Mouse (Mus musculus): ENCODE data around the gene Tbxas1. TPM values are rescaled to one million over a fixed set of nuclear protein-coding genes. Genes with fewer than 3 reads are reported as not detected.

The Tbxas1 gene
- total RNA-seq, 1 experiment from 2014 or later: 22.3 TPM

DNA sequence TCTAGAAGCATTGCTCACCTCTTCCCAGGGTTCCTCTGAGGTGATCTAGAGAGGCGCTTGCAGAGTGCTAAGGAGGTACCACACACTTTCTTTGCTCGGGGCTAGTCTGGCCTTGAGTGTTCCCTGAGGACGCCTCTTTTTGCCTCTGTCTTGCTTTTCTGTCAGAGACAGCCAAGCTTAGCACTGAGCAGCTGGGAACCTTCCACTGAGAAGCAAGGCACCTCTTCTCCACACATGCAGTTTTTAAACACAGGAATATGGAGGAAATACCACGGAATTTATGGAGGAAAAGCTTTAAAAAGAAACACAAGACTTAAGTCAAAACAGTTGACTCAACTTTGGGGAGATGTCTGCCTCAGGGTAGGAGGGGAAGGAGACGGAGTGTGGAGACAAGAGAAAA is 40.6 kb downstream of the Tbxas1 start:
- no peak for ATAC-seq (ENCODE audit: extremely low read depth, insufficient number of reproducible peaks, low FRiP score, poor library complexity, severe bottlenecking)

DNA sequence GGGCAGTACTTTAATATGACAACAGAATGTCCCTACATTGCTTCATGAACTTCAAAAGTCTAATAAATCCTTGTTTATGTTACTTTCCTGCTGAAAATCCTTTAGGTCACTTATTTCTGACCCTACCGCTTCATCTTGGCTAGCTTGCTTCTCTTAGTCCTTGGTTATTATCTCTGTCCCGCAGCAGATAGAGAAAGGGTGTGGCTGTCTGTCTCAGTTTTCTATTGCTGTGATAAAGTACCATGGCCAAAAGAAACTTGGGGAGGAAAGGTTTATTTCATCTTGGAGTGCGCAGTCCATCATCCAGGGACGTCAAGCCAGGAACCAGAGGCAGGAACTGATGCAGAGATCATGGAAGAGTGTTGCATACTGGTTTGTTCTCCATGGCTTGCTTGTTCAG is 41.4 kb downstream of the Tbxas1 start:
- ATAC-seq (ENCODE audit: extremely low read depth, insufficient number of reproducible peaks, low FRiP score, poor library complexity, severe bottlenecking): no peak

DNA sequence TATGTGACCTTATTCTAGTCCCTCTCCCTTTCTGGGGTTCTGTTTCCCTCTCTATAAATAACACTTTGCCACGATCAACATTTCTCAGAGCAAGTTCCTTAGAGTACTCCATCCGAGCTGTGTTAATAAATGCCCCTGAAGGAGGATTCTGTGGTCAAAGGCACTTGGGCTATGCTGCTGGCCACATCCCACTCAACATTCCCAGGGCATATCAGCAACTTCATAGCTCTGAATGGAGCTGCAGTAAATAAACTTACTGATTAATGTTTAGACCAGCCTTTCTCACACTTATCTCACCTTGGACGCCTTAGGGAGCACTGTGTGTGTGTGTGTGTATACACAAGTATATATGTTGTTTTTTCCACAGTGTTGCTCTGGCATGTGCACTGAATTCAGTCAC is 42.2 kb downstream of the Tbxas1 start:
- no peak for ATAC-seq (ENCODE audit: extremely low read depth, insufficient number of reproducible peaks, low FRiP score, poor library complexity, severe bottlenecking)

DNA sequence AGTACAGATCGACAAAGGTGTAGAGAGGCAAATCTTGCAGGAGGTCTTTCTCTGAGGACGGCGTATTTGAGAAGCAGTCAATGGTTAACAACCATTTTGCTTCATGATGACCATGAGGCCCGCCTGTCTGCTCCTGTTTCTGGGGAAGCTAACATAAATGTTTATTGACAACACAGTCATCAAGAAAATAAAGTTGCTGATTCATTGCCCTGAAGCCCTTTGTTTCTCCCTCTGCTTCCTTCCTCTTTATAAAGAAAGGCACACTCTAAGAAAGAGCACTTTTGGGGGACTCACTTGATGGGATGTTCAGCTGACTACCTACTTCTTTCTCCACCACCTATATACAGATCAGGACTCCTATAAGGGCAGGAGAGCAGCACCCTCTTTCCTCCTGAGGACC is 43.5 kb downstream of the Tbxas1 start:
- ATAC-seq (ENCODE audit: extremely low read depth, insufficient number of reproducible peaks, low FRiP score, poor library complexity, severe bottlenecking): peak; percentile 33; the same call in 1 of the 2 replicates

DNA sequence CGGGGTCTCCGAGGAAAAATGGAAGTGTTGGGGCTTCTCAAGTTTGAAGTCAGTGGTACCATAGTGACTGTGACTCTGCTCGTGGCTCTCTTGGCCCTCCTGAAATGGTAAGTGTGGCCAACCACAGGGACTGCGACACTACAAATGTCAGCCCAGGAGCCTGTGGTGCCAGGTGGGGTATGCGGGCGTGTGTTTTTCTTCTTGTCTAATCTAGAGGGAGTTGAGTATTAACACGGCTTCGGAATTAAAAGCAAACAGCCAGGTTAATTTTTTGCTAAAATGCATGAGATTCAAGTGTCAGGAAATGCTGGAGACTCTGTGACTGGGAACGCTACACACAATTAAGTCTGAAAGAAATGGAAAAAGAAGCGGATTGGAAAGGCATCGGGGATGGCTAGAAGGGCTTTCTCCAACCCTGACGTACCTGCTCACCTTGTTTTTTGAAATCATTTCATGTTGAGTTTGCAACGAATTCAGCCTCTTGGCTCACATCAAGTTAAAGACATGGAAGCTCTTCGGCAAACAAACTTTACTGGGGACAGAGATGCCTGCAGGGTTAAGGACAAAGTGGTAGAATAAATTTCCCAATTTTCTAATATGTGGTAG is 44.0 kb downstream of the Tbxas1 start:
- no peak for ATAC-seq (ENCODE audit: extremely low read depth, insufficient number of reproducible peaks, low FRiP score, poor library complexity, severe bottlenecking)

DNA sequence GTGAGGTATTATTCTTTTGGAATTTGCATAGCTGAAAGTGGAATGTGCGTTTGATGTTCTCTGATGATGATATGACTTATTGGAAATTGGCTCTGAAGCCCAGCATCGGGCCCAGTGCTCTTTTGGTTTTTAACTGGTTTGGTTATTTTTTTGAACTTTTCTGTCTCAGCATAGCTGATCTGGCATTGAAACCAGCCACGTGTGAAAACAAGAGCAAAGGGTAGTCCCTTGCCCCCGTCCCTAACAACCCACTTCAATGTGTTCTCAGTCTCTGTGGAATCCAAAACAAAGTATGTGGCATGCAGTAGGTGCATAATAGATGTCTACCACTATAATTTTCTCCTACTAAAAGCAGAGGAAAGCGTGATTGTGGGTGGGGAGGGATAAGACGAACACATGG is 44.9 kb downstream of the Tbxas1 start:
- ATAC-seq (ENCODE audit: extremely low read depth, insufficient number of reproducible peaks, low FRiP score, poor library complexity, severe bottlenecking): no peak

DNA sequence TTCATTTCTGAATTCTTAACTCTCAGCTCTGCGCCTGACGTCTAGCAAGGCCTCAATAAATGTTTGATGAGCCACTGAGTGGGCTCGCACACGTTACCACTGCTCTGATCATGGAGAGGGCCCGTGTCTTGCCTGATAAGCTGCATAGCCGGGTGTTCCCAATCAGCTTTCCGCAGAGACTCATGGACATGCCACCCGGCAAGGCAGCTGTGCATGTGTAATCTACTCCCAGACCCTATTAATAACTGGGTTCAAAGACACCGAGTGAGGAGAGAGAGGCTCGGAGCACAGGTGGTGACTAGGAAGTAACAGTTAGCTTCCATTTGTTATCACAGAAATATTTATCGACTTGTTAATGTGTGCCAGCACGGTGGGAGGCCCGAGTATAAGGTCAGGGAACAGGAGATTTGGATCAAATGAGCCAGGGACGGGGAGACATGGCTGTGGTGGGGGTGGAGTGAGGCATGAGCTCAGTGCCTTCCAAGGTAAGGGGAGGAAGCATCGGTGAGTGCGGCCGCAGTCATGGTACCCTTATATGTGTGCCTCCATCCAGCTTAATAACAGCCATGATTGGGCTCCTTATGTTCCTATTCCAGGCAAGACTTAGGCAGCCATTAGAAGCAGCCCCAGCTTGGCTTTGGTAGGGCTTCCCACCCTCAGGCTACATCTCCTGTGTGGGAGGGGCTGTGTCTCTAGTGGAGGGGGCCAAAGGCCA is 46.0 kb downstream of the Tbxas1 start:
- no peak for ATAC-seq (ENCODE audit: extremely low read depth, insufficient number of reproducible peaks, low FRiP score, poor library complexity, severe bottlenecking)

DNA sequence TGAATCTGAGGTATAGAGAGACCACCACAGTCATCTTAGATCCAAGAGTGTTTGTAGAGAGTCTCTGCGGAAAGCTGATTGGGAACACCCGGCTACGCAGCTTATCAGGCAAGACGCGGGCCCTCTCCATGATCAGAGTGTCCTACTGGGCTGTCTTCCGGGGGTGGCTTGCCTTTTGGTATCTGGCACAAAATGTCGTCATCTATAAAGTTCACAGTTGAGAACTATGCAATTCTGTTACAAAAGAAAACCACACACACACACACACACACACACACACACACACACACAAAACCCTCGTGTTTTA is 46.6 kb downstream of the Tbxas1 start:
- no peak for ATAC-seq (ENCODE audit: extremely low read depth, insufficient number of reproducible peaks, low FRiP score, poor library complexity, severe bottlenecking)

DNA sequence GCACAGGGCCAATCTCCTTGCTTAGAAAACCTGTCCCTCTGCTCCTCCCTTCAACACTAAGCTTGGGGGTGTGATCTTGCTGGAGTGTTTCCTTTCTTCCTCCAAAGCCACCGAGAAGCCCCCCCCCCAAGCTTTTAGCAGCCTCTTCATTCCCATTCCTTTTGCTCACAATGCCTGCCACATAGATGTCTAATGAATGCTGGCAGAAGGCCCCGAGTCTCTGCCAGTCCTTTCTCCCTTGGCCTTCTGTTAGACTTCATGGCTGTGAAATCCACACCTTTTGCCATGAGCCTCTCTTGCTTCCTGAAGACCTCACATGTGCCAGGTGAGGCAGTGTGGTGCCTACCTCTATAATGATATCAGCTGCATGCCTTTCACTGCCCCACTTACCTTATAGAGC is 47.3 kb downstream of the Tbxas1 start:
- no peak for ATAC-seq (ENCODE audit: extremely low read depth, insufficient number of reproducible peaks, low FRiP score, poor library complexity, severe bottlenecking)

DNA sequence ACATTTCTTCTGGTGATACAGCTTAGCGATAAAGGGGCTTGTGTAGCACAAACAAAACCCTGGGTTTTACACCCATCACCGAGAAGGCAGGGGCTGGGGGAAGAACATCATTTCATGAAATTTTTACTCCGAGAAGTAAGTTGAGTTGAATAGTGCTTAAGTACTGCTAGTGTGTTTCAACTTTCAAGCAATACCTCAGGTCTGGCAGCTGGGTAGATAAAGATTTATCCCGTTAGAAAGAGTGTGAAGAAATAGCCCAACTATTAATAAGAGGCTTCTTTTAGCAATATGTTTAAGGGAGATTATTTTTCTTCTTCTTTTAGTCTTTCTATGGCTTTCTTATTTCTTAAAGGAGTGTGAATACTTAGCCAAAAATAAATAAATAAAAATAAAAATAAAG is 48.2 kb downstream of the Tbxas1 start:
- no peak for ATAC-seq (ENCODE audit: extremely low read depth, insufficient number of reproducible peaks, low FRiP score, poor library complexity, severe bottlenecking)

DNA sequence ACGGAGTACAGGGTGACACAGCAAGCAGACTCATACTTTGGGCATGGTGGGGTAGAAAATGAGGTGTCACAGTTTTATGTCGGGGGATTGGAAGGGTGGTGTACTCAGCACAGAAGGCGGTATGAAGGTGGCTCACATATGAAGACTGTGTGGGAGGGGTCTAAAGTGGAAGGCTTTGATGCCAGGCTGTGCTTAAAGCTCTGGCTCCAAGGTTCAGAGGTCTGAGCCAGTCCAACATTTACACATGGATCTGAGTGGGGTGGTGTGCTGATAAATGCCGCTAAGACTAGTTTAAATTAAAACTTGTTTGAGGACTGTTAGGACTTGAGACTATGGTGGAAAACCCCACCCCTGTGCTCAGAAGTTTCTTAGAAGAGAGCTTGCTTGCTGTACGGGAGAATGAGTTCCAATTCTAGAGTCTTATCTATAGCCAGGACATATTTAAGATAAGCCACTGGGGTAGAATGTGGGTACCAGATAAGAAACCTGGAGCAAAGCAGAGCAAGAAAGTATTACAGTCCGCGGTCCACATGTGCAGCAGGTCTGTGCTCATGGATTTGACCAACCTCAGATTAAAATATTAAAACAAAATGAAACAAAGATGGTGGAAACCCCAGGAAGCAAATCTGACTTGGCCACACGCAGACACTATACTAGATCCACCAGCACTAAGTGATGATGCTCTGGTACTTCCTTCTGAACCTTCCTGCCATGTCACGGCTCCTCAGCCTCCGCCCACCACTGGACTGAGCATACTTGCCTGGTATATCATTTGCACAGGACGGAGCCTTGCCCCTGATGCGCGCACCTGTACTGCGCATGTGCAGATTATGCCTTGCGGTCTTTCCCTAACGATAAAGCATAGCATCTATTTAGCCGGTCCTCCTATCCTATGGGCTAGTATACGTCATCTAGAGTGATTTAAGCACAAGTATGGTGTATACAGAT is 48.9 kb downstream of the Tbxas1 start:
- ATAC-seq (ENCODE audit: extremely low read depth, insufficient number of reproducible peaks, low FRiP score, poor library complexity, severe bottlenecking): no peak

DNA sequence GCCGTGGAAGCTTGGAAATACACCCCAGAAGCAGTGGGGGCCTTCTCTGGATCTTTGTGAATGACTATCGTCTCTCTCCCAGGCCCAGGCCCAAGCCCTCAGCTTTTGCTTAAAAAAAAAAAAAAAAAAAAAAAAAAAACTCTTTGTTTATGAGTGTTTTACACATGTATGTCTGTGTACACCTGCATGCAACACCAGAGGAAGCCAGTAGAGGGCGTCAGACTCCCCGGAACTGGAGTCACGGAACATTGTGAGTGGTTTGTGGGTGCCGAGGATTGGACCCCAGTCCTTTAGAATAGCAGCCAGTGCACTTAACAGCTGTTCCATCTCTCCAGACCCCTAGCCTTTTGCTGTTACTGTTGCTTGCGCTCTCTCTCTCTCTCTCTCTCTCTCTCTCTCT is 50.5 kb downstream of the Tbxas1 start:
- no peak for ATAC-seq (ENCODE audit: extremely low read depth, insufficient number of reproducible peaks, low FRiP score, poor library complexity, severe bottlenecking)

DNA sequence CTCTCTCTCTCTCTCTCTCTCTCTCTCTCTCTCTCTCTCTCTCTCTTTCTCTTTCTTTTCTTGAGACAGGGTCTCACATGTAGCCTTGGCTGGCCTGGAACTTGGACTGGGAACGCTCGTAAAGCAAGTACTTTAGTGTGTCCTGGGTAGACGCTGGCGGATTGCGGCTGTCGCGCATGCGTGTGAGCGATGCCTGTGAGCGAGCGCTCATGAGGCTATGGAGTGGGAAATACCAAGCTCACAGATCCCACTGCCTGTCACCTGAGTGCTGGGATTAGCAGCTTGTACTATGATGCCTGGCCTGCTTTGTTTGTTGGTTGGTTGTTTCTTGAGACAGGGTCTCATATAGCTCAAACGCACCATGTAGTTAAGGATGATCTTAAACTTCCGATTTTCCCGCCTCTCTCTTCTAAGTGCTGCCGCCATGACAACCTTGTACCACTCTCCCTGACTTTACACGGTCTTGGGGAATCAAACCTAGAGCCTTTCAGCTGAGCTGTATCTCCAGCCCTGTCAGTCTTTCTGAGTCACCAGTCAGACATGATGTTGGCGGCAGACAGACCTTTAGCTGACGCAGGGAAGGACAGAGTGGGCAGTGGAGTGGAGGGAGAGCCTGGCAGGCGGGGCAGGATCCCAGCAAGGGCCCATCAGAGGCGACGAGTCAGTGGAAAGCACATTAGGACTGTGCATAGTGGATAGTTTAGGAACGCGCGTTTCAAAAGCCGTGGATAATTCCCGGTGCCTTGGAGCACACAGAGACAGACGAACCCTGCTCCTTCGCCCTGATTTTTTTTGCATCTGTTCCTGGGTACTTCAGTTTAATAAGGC is 51.1 kb downstream of the Tbxas1 start:
- ATAC-seq (ENCODE audit: extremely low read depth, insufficient number of reproducible peaks, low FRiP score, poor library complexity, severe bottlenecking): no peak

DNA sequence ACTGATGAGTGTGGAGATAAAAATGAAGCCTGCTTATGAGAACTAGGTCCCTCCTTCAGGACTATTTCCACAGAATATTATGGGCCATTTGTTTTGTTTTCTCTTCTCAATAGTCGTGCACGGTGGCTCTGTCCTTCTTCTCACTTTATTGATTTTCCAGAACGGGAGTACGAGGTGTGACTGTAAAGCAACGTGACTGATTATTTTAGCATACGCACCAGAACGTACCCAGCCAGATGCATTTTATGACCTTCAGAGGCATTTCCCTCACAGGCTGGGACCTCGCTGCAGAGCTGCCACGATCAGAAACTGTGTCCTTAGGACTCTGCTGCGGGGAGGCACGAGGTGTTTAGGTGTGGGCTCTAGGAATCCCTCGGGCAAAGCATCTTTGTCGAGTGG is 51.8 kb downstream of the Tbxas1 start:
- no peak for ATAC-seq (ENCODE audit: extremely low read depth, insufficient number of reproducible peaks, low FRiP score, poor library complexity, severe bottlenecking)

DNA sequence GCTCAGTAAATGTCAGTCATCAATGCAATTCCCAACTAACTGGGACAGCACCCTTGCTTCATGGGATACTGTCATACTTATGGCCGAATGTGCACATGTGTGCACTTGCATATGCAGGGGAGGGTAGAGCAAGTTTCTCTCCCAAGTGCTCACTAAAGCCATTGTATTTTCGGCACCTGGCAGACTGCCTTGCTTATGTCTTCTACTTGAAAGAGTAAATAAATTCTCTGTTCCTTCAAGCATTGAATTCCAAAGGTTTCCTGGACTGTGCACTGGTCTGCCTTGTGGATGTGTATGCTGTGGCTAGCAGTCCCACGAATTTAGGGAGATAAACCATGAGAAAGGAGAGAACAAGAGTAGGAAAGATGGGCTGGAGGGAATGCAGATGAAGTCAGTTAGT is 53.3 kb downstream of the Tbxas1 start:
- ATAC-seq (ENCODE audit: extremely low read depth, insufficient number of reproducible peaks, low FRiP score, poor library complexity, severe bottlenecking): no peak

DNA sequence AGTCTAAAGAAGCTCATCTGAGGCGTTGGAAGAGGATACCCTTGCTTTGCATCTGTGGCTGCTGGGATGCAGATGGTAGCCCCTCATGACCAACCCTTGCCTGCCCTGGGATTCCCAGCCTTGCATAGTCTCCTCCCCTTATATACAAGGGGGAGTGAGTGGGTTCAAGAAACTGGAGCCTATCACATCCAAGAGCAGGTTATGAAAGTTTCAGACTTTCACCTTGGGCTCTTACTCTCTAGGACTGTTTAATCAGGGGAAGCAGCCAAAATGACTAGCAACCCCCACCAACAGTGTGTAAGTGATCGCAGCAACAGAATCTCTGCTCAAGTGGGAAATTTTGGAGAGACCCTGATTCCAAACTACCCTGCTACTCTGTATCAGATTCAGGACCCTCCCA is 60.8 kb downstream of the Tbxas1 start:
- no peak for ATAC-seq (ENCODE audit: extremely low read depth, insufficient number of reproducible peaks, low FRiP score, poor library complexity, severe bottlenecking)

DNA sequence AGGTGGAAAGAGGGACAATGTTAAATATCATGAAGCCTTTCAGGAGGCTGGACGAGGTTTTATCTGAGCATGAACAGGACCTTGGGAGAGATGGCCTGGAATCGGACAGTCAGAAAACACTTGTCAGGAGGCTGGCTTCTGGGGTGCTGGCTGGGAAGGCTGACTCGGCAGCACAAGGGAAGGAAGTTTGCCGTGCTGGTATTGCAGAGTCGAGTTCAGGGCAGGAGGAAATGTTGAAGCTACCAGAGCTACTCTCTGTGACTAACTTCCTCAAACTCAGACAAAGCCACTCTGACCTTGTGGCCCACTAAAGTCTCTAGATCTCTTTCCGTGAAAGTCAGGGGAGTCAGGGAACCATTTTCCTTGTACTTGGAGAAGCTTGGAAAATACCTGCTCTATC is 63.2 kb downstream of the Tbxas1 start:
- ATAC-seq (ENCODE audit: extremely low read depth, insufficient number of reproducible peaks, low FRiP score, poor library complexity, severe bottlenecking): peak; percentile 77

DNA sequence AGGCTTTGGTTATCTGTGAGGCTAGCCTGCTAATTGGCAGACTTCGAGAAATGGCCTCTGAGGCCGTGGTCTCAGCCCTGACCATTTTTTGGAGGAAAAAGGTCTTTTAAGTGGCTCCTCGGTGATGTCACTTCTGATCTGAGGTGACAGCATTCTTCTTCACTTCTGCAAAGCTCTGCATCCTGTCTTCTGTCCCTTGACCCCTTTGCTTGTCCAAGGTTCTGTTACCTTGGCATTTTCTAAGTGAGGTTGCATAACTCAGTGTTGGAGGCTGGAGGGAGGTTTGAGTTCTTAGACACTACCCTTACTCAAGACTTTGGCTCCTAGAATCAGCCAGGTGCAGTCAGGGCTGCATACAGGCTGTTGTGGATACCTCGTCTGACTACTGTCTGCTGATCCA is 63.9 kb downstream of the Tbxas1 start:
- no peak for ATAC-seq (ENCODE audit: extremely low read depth, insufficient number of reproducible peaks, low FRiP score, poor library complexity, severe bottlenecking)

DNA sequence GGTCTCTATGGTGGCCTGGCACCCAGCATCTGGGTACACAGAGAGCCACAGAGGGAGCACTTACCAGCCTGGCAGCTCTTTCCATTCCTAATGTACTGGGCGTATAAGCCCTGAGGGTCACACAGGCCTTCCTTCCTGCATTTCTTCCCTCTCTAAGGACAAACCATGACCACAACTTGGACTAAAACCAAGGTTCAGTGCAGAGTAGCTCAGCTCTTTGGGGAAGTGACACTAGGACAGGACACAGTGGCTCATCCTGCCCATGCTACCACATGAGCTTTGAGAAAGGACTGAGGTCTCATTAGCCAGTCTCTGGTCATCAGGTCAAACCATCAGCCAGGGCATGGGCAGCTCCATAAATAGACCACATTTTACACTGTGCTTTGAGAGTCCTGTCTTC is 65.8 kb downstream of the Tbxas1 start:
- no peak for ATAC-seq (ENCODE audit: extremely low read depth, insufficient number of reproducible peaks, low FRiP score, poor library complexity, severe bottlenecking)

All from neutrophil, adult 5-6 weeks (primary cell).